Mouse (Mus musculus) spleen, adult 2 months (tissue): Measurements from ENCODE around the gene Atl1.

Experiments
- CTCF ChIP-seq: fragments of 200-500 bp; IDR thresholded peaks from 2 replicates; pipeline ENCODE4 v1.5.1; 2011; ENCODE audit warnings: mild to moderate bottlenecking, inconsistent platforms; ENCODE audit not compliant: insufficient read depth, insufficient read length, insufficient replicate concordance; ENCODE audit errors: extremely low read depth
- POLR2A ChIP-seq: fragments of 200-500 bp; IDR thresholded peaks from 2 replicates; pipeline ENCODE4 v1.6.1; 2011; ENCODE audit warnings: low read depth, low read length, inconsistent platforms

GRCm38 (mm10) chr12:69963141-69963540 is 70.7 kb downstream of the Atl1 start:
- TF ChIP-seq CTCF (no peak), POLR2A (no peak)
